Mouse (Mus musculus): ENCODE results near the gene Upp2.

Gene Upp2

DNA sequence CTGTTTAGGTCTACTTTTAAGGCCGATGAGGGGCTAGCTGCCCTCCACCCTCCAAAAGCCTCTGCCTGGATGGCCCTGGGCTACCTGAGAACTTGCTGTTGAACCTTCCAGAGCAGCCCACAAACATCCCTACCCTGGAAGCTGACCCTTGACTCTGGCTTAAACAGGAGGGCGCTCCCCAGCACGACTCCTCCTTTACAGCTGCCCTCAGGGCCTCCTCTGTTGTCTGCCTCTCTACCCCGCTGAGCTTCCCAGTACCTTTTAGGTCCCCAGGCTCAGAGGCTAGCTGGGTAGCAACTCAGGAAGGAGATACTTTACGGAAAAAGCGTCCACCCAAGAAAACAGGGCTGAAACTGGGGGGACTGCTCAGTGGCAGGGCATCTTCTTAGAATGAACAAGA is 15.2 kb upstream of the Upp2 start:
- in situ Hi-C loops (cut with MboI, MseI) = no loop called here

- in situ Hi-C loops (cut with MboI, MseI) = no loop called here
These were observed 14.8 kb upstream of the Upp2 start for GRCm38 (mm10) chr2:58552296-58552695.

DNA sequence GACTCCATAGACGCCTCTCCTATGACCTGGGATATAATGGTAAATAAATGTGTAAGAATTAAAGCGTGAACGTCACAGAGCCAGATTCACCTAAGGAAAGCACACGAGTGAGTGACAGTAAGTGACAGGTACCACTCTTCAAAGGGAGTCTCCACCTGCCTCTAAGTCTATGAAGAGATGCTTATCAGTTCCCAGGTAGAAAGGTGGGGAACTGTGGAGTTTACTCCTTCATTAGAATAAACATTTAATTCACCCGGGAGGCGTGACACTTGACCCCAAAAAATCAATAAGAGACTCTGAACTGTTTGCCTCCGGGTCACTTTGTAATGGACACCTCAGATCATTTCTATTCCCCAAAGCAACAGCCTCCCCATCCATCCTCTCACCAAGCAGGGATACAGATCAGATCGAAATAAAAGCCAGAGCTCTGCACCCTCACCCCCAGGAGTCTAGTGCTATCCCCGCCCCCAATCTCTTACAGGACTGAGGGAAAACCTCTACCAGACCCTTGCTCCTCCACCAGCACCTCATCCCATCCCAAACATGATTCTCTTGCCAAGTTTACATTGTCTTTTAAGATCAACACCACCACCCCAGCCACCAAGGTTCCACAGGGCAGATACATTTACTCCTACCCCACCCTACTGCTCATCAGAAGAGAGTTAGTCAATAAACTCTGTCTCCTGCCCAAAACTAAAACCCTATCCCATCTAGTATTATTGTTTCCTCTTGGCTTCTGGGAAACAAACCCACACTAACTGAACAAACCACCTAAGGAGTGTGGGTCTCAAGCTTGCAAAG is 9.9 kb upstream of the Upp2 start:
- in situ Hi-C loops (cut with MboI, MseI) = no loop called here

DNA sequence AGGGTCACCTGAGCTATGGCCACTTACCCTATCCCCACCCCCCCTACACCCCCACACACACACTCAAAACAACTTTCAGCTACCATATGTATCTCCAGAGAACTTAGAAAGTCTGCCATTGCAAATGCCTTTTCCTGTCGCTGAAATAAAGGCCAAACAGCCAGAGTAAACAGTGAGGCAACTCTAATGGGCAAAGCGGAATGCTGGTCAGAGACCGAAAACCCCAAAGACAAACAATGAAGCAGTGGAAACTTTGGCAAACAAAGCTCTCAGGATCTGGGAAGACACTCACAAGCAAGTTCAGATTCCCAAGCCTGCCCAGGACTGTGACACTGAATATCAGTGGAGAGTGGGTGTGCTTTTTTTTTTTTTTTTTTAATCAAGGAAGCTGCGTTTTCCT is 5.0 kb upstream of the Upp2 start:
- in situ Hi-C loops (cut with MboI, MseI) = no loop called here

GRCm38 (mm10) chr2:58565267-58565666 is 1.8 kb upstream of the Upp2 start:
- in situ Hi-C loops (cut with MboI, MseI) = no loop called here

GRCm38 (mm10) chr2:58566049-58566409 is 1.1 kb upstream of the Upp2 start:
- in situ Hi-C loops (cut with MboI, MseI) = no loop called here

DNA sequence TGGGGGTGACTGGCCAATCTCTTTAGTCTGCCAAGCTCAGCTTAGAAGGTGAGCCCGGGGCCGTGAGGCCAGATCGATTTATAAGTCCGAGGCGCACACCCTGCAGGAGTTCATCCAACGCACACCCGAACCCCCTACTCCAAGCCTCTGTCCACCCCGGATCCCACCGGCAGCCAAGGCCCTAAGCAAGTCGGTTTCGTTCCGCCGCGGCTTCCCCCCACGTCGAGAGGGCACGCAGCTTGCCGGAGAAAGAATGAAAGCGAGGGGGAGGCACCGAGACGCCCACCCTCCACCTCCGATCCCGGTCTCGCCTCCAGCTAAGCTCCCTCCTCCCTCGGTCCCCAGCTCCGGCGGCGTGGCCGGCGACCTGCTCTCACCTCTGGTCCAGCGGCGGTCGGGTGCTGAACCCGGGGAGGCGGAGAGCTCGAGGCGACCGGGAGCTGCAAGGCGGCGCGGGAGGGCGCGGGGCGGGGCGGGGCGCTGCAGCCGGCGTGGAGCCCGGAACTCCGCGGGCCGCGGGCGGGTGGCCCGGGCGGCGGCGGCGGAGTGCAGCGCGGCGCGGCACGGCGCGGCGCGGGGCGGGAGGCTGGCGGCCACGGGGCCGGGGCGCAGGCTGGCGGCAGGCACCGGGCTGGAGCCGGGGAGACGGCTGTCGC is 560 bp upstream of the Upp2 start:
- in situ Hi-C loops (cut with MboI, MseI) = no loop called here

GRCm38 (mm10) chr2:58567866-58568719 is 995 bp downstream of the Upp2 start:
- in situ Hi-C loops (cut with MboI, MseI) = no loop called here

GRCm38 (mm10) chr2:58568841-58569645 is 1.9 kb downstream of the Upp2 start:
- in situ Hi-C loops (cut with MboI, MseI) = no loop called here

DNA sequence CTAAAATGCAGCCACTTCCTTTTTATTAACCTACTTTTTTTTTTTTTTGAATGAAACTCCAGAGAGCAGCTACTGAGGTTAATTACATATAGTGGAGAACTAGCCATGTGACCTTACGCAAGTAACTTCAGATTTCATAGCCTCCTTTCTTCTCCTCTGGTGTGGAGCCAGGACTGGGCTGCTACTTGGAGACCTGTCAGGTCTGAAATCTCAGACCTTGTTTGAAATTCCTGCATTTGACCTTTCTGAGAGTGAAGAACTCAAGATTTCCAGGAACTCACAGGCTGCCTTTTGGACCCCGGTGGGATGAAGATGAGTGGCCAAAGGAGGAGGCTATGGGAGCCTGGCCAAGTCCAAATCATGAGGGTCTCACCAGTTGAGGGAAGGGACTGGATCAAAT is 7.1 kb downstream of the Upp2 start:
- in situ Hi-C loops (cut with MboI, MseI) = no loop called here

DNA sequence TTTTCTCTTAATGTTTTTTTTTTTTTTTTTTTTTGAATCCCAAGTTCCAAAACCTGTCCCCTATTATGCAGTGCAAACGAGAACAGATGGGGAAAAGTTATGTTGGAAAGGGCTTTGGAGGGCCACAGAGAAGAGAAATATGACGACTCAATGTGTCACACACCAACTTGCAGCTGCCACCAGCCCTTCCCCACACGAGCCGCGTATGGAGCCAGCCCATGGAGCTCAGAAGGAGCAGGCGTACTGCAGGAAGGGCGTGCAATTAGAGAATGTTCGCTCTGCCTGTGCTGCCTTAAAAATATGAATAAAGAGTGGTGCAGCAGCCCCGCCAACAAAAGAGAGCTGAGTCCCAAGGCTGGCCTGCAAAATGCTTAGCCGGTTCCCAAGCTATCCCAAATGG is 19.2 kb downstream of the Upp2 start:
- in situ Hi-C loops (cut with MboI, MseI) = loop anchor here (5.0 kb wide), 1 partner anchor 566 kb away; no protein-coding TSS in a partner anchor

- in situ Hi-C loops (cut with MboI, MseI) = loop anchor here (5.0 kb wide), 1 partner anchor 563 kb away; no protein-coding TSS in a partner anchor
These were observed 22.5 kb downstream of the Upp2 start for GRCm38 (mm10) chr2:58589637-58590036.

- in situ Hi-C loops (cut with MboI, MseI) = no loop called here
These were observed 23.0 kb downstream of the Upp2 start for GRCm38 (mm10) chr2:58590055-58590454.

- in situ Hi-C loops (cut with MboI, MseI) = no loop called here
These were observed 28.3 kb downstream of the Upp2 start for GRCm38 (mm10) chr2:58595350-58595749.

DNA sequence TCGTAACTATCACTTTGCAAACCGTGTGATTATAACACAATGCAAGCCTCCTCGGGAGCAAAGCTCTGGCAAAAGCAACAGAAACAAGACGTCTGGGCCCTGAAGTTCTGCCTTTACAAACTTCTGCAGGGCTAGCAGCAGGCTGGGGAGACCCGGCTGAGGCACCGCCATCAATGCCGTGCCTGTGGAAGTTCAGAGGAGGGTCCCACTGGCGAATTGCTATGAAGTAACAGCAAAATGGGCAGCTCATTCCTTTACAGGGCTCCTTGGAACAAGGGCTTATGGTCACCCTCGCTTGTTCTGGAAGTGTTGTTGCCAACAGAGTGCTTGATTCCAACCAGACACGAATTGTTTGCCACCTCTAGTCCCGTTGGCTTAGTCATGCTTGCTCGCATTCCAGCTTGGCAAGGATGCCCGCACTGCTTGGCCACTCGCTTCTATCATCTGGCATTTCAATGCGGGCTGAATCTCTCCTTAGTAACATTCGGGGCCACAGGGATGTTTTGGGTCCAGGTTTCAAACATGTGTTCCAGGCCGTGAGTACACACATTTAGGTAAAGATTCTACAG is 29.8 kb downstream of the Upp2 start:
- in situ Hi-C loops (cut with MboI, MseI) = no loop called here

- in situ Hi-C loops (cut with MboI, MseI) = no loop called here
These were observed 30.5 kb downstream of the Upp2 start for GRCm38 (mm10) chr2:58597556-58597955.

DNA sequence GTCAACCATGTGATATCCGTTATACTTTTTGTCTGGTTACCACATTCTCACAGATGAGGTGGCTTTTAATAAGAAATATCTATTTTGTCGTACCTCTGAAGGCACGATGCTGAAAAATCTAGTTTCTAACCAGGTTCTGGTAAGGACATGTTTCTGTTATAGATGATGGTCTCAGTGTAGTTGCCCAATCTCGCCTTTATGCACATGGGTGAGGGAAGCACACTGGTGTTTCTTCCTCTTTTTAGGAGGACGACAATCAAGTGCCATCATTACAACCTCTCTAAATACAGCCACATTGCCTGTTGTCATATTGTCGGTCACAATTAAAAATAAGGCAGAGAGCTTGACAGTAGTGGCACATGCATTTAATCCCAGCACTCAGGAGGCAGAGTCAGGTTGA is 32.5 kb downstream of the Upp2 start:
- in situ Hi-C loops (cut with MboI, MseI) = no loop called here

DNA sequence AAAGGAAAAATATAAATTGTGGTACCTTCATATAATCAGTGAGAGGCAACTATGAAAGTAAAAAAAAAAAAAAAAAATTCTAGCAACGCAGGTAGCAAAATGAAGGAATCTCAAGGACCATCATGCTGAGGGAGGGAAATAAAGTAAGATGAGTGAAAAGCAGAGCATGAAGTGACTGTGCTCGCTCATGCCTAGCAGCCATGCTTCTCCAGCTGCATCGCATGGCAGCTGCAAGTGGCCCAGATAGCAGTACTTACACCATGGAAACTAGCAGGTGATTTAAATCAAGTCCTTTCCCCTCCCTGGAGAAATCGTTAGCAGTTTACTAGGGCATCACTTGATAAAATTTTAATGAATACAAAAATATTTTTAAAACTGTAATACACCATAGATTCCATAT is 34.3 kb downstream of the Upp2 start:
- in situ Hi-C loops (cut with MboI, MseI) = no loop called here

- in situ Hi-C loops (cut with MboI, MseI) = no loop called here
These were observed 36.3 kb downstream of the Upp2 start for GRCm38 (mm10) chr2:58603379-58603778.

DNA sequence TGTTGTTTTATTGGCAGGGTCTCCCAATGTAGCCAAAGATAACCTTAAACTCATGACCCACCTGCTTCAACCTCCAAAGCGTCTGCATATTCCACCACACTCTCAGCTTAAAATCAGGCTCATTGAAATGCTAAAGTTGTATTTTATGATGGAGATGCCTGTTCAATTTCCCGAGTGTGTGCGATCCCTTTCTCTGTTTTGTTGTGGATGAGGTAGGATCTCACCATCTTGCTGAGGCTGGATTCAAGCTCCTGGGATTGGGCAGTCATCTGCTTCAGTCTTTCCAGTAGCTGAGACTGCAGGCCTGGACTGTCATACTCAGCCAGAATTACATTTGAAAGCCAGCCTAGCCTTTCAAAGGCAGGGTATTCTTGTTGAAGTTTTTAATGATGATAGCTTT is 37.7 kb downstream of the Upp2 start:
- in situ Hi-C loops (cut with MboI, MseI) = no loop called here

- in situ Hi-C loops (cut with MboI, MseI) = no loop called here
These were observed 46.6 kb downstream of the Upp2 start for GRCm38 (mm10) chr2:58613720-58614119.
